Mouse (Mus musculus) spleen, postnatal 4 days (tissue): ENCODE data around the gene Gtf2ird2.

Experiments
- DNase-seq, 2 experiments: peaks; one replicate each; pipeline ENCODE4 v3.0.0; 2022; ENCODE audit warnings: low spot score in 2 of 2

Gene Gtf2ird2

DNA sequence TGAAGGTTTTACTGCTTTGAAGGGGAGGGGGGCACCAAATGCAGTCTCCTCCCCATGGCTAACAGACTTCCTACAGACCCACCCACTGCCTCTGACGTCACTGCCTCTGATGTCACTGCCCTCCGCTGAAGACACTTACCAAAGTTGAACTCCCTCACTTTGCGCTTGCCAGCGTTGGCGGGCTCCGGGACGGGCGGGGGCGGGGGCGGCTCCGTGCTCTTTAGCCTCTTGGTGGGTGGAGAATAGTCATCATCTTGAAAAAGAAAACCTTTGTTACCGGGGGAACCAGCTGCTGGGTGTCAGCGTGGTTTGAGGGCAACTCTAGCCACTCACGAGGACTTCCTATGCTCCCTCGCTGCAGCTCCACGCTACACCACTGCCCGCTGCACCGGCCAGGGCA lies 82.6 kb downstream of the Gtf2ird2 start:
- DNase-seq, result no peak

DNA sequence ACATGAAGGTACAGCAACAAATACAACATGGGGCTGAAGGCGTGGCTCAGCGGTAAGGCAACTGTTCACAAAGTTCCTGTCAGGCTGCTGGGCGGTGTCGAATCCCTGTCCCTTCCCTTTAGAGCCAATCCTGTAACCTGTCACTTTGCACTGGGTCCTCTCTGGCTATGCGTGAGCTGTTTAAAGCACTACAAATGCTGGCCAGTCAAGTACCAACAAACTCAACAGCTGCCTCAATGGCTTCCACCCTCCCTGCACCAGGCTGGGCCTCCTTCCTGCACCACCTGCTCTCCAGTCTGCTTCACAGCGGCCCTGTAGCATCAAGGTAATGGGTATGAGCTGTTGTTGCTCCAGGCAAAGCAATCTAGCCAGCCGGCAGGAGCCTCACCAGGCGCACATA lies 84.9 kb downstream of the Gtf2ird2 start:
- DNase-seq, result no peak

DNA sequence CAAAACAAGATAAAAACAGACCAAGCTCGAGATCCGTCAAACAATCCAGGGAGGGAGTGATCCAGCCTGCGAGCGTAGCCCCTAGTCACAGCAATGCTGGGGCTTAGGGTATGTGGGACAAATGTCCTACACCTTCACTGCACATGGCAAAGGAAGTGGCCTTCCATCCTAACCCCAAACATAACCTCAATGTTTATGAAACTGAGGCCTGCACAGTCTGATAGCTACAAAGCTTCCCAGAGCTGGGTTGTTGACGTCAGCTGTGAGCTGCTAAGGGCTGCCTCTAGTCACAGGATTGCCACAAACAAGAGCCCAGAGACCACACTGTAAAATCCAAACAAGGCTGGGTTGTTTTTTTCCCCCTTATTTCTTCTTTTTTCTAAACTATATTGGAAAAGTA lies 85.9 kb downstream of the Gtf2ird2 start:
- DNase-seq, result no peak

DNA sequence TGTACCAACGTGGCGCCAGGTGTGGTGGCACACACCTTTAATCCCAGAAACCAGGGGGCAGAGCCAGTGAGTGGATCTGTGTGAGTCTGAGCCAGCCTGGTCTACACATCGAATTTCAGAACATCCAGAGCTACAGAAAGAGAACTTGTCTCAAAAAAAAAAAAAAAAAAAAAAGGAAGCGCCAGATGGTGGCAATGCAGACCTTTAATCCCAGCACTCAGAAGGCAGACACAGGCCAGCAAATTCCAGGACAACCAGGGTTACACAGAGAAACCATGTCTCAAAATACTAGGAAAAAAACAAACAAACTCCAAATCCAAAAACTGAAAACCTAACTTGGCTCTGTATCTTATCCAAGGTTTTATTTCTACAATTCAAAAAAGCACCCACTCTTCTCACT lies 86.7 kb downstream of the Gtf2ird2 start:
- DNase-seq, result no peak

DNA sequence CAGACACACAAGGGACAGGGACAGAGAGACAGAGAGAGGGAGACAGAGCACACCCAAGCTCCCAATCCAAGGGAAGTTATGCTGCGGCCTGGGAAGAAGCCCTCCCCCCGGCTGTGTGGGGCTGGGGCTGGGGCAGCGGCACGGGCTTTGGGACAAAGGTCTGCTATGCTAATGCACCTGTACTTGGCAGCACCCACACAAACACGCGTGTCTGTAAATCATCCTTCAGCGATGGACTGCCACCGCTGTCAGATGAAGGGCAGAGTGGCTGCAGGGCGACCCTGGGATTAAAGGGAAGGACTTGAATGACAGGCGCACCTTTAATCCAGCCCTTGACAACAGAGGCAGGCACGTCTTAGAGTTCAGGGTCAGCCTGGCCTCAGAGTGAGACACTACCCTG lies 87.6 kb downstream of the Gtf2ird2 start:
- DNase-seq, result no peak

DNA sequence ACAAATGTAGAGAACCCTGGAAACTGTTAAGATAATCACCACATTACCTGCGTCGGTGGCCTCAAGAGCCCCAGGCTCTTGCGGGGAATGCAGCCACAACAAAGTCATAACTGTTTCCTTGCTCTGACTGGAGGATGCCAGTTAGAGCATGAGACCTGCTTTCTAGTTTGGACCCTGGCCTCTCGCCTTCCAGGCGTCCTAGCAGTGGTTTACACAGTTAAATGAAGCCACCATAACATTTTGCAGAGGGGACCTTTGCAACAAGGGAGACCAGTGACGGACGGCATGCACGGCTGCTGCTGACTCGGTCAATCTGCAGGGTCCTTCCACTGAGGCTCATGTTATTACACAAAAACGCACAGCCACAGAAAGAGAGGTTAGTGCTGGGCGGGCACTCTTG lies 88.9 kb downstream of the Gtf2ird2 start:
- DNase-seq, result no peak

DNA sequence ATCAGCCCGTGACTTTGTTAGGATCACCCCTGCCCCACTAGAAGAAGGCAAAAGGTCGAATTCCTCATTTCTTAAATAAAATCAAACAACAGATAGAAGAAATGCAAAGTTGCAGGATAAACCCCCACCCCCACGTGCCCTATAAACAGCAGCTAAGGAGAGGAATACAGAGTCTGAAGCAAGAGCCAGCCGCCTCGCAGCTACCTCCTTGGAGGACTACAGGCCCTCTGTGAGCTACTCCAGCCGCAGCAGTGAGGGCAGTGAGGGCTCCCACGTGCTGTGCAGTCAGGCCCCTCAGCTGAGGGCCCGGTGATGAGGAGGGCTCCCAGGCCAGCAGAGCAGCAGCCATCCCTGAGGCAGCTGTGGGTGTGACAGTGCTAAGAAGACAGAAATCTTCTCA lies 89.9 kb downstream of the Gtf2ird2 start:
- no peak for DNase-seq
